Mouse (Mus musculus): ENCODE data around the gene Sash1. TPM values are rescaled to one million over a fixed set of nuclear protein-coding genes. Genes with fewer than 3 reads are reported as not detected.

Sash1 gene
- polyA plus RNA-seq, 1 experiment: 0.03 TPM

- H3K4me3 ChIP-seq (replicated peaks): no peak overlapping the region
- no peaks in the 10 kb centered on the region for H3K4me1 ChIP-seq (ENCODE audit: control insufficient read depth)
- TF ChIP-seq GATA1 (IDR thresholded peaks at IDR 0.05; ENCODE audit: low read length) (no peak), TAL1 (IDR thresholded peaks at IDR 0.05; ENCODE audit: low read length) (no peak)
- no peaks in the 10 kb centered on the region for H3K27me3 ChIP-seq (ENCODE audit: control insufficient read depth)
- no peaks in the 10 kb centered on the region for H3K9me3 ChIP-seq (ENCODE audit: control insufficient read depth, low read length)
- no peaks in the 10 kb centered on the region; the same call in 1 of the 2 replicates for H3K36me3 ChIP-seq (ENCODE audit: control insufficient read depth)
These were observed 90.5 kb downstream of the Sash1 start for GRCm38 (mm10) chr10:8795336-8795735.

- no peaks in the 10 kb centered on the region for H3K4me1 ChIP-seq (ENCODE audit: control insufficient read depth)
- TF ChIP-seq TAL1 (IDR thresholded peaks at IDR 0.05; ENCODE audit: low read length) (no peak), GATA1 (IDR thresholded peaks at IDR 0.05; ENCODE audit: low read length) (no peak)
- H3K9me3 ChIP-seq (ENCODE audit: control insufficient read depth, low read length): no peaks in the 10 kb centered on the region
- no peaks in the 10 kb centered on the region for H3K36me3 ChIP-seq (ENCODE audit: control insufficient read depth)
- H3K4me3 ChIP-seq (replicated peaks): no peak overlapping the region
- no peaks in the 10 kb centered on the region for H3K27me3 ChIP-seq (ENCODE audit: control insufficient read depth)
These were observed 93.5 kb downstream of the Sash1 start for GRCm38 (mm10) chr10:8792412-8792811.

GRCm38 (mm10) chr10:8789096-8789495 lies 96.8 kb downstream of the Sash1 start:
- TF ChIP-seq TAL1 (IDR thresholded peaks at IDR 0.05; ENCODE audit: low read length): no peak
- TF ChIP-seq GATA1 (IDR thresholded peaks at IDR 0.05; ENCODE audit: low read length): no peak
- Histone ChIP-seq H3K9me3 (ENCODE audit: control insufficient read depth, low read length) (no peaks in the 10 kb centered on the region), H3K4me3 (replicated peaks) (no peak overlapping the region), H3K27me3 (ENCODE audit: control insufficient read depth) (no peaks in the 10 kb centered on the region), H3K36me3 (ENCODE audit: control insufficient read depth) (no peaks in the 10 kb centered on the region), H3K4me1 (ENCODE audit: control insufficient read depth) (peaks cover 2% of the 10 kb centered on the region)

GRCm38 (mm10) chr10:8787221-8787620 lies 98.6 kb downstream of the Sash1 start:
- H3K9me3 ChIP-seq (ENCODE audit: control insufficient read depth, low read length): no peaks in the 10 kb centered on the region
- no peak overlapping the region for H3K4me3 ChIP-seq (replicated peaks)
- TF ChIP-seq GATA1 (IDR thresholded peaks at IDR 0.05; ENCODE audit: low read length) (no peak), TAL1 (IDR thresholded peaks at IDR 0.05; ENCODE audit: low read length) (no peak)
- H3K27me3 ChIP-seq (ENCODE audit: control insufficient read depth): no peaks in the 10 kb centered on the region
- no peaks in the 10 kb centered on the region for H3K36me3 ChIP-seq (ENCODE audit: control insufficient read depth)
- H3K4me1 ChIP-seq (ENCODE audit: control insufficient read depth): peaks cover 2% of the 10 kb centered on the region

GRCm38 (mm10) chr10:8785451-8786145 lies 100.3 kb downstream of the Sash1 start:
- Histone ChIP-seq H3K36me3 (ENCODE audit: control insufficient read depth) (no peaks in the 10 kb centered on the region), H3K9me3 (ENCODE audit: control insufficient read depth, low read length) (no peaks in the 10 kb centered on the region), H3K27me3 (ENCODE audit: control insufficient read depth) (no peaks in the 10 kb centered on the region), H3K4me1 (ENCODE audit: control insufficient read depth) (peaks cover 9% of the 10 kb centered on the region), H3K4me3 (replicated peaks) (no peak overlapping the region)
- TF ChIP-seq TAL1 (IDR thresholded peaks at IDR 0.05; ENCODE audit: low read length) (no peak), GATA1 (IDR thresholded peaks at IDR 0.05; ENCODE audit: low read length) (no peak)

- H3K36me3 ChIP-seq (ENCODE audit: control insufficient read depth): peaks cover 2% of the 10 kb centered on the region; the same call in 1 of the 2 replicates
- peaks cover 23% of the 10 kb centered on the region for H3K4me1 ChIP-seq (ENCODE audit: control insufficient read depth)
- H3K27me3 ChIP-seq (ENCODE audit: control insufficient read depth): no peaks in the 10 kb centered on the region
- H3K9me3 ChIP-seq (ENCODE audit: control insufficient read depth, low read length): no peaks in the 10 kb centered on the region
- no peak overlapping the region for H3K4me3 ChIP-seq (replicated peaks)
- no peak for TF ChIP-seq GATA1 (IDR thresholded peaks at IDR 0.05; ENCODE audit: low read length)
- no peak for TF ChIP-seq TAL1 (IDR thresholded peaks at IDR 0.05; ENCODE audit: low read length)
These were observed 103.9 kb downstream of the Sash1 start for GRCm38 (mm10) chr10:8781876-8782372.

- Histone ChIP-seq H3K4me3 (replicated peaks) (no peak overlapping the region), H3K9me3 (ENCODE audit: control insufficient read depth, low read length) (no peaks in the 10 kb centered on the region), H3K36me3 (ENCODE audit: control insufficient read depth) (peaks cover 2% of the 10 kb centered on the region; the same call in 1 of the 2 replicates), H3K4me1 (ENCODE audit: control insufficient read depth) (peaks cover 21% of the 10 kb centered on the region), H3K27me3 (ENCODE audit: control insufficient read depth) (no peaks in the 10 kb centered on the region)
- no peak for TF ChIP-seq GATA1 (IDR thresholded peaks at IDR 0.05; ENCODE audit: low read length)
- no peak for TF ChIP-seq TAL1 (IDR thresholded peaks at IDR 0.05; ENCODE audit: low read length)
These were observed 106.0 kb downstream of the Sash1 start for GRCm38 (mm10) chr10:8779842-8780241.

GRCm38 (mm10) chr10:8778845-8779244 lies 107.0 kb downstream of the Sash1 start:
- TF ChIP-seq GATA1 (IDR thresholded peaks at IDR 0.05; ENCODE audit: low read length) (no peak), TAL1 (IDR thresholded peaks at IDR 0.05; ENCODE audit: low read length) (no peak)
- Histone ChIP-seq H3K4me3 (replicated peaks) (no peak overlapping the region), H3K9me3 (ENCODE audit: control insufficient read depth, low read length) (no peaks in the 10 kb centered on the region), H3K27me3 (ENCODE audit: control insufficient read depth) (no peaks in the 10 kb centered on the region), H3K4me1 (ENCODE audit: control insufficient read depth) (peaks cover 21% of the 10 kb centered on the region), H3K36me3 (ENCODE audit: control insufficient read depth) (peaks cover 2% of the 10 kb centered on the region; the same call in 1 of the 2 replicates)

GRCm38 (mm10) chr10:8777552-8778253 lies 108.2 kb downstream of the Sash1 start:
- TF ChIP-seq TAL1 (IDR thresholded peaks at IDR 0.05; ENCODE audit: low read length) (no peak), GATA1 (IDR thresholded peaks at IDR 0.05; ENCODE audit: low read length) (no peak)
- peaks cover 21% of the 10 kb centered on the region for H3K4me1 ChIP-seq (ENCODE audit: control insufficient read depth)
- H3K4me3 ChIP-seq (replicated peaks): no peak overlapping the region
- H3K36me3 ChIP-seq (ENCODE audit: control insufficient read depth): peaks cover 2% of the 10 kb centered on the region; the same call in 1 of the 2 replicates
- no peaks in the 10 kb centered on the region for H3K27me3 ChIP-seq (ENCODE audit: control insufficient read depth)
- H3K9me3 ChIP-seq (ENCODE audit: control insufficient read depth, low read length): no peaks in the 10 kb centered on the region
